Mouse (Mus musculus) lung, adult 2 months (tissue): ENCODE measurements around the gene Tmem40.

Source experiments
- CTCF ChIP-seq: fragments of 200-500 bp; IDR thresholded peaks from 2 replicates; pipeline ENCODE4 v1.5.1; 2011; ENCODE audit warnings: mild to moderate bottlenecking, low read length, control low read depth; ENCODE audit not compliant: insufficient read depth
- POLR2A ChIP-seq: fragments of 200-500 bp; IDR thresholded peaks from 2 replicates; pipeline ENCODE4 v1.6.1; 2011; ENCODE audit warnings: low read depth, mild to moderate bottlenecking, control low read depth, low read length, borderline replicate concordance; ENCODE audit errors: extremely low read depth

DNA sequence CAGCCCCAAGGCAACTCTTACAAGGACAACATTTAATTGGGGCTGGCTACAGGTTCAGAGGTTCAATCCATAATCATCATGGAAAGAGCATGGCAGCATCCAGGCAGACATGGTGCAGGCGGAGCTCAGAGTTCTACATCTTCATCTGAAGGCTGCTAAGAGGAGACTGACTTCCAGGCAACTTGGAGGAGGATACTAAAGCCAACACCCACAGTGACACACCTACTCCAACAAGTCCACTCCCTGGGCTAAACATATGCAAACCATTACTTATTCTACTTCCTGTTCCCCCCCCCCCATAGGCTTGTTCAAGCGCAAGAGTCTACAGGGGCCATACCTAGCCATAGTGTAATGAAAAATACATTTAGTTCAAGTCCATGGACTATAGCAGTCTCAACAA, 77.9 kb downstream of the Tmem40 start:
- TF ChIP-seq POLR2A (no peak), CTCF (no peak)
